Mouse (Mus musculus) small intestine, adult 2 months (tissue): ENCODE results near the gene Cisd1. TPM values are rescaled to one million over a fixed set of nuclear protein-coding genes. Genes with fewer than 3 reads are reported as not detected.

Experiments
- H3K27ac ChIP-seq: fragments of 200-500 bp; 2 replicates; pipeline ENCODE4 v1.5.1; 2012; ENCODE audit warnings: low read depth, low read length, control low read depth, inconsistent platforms; ENCODE audit not compliant: insufficient read depth
- H3K27me3 ChIP-seq: fragments of 200-500 bp; 2 replicates; pipeline ENCODE4 v1.6.1; 2012; ENCODE audit warnings: mild to moderate bottlenecking, moderate library complexity, low read length, inconsistent platforms; ENCODE audit not compliant: control insufficient read depth, insufficient read depth
- H3K36me3 ChIP-seq: fragments of 200-500 bp; 2 replicates; pipeline ENCODE4 v1.6.1; 2012; ENCODE audit warnings: mild to moderate bottlenecking, low read length, control low read depth, inconsistent platforms; ENCODE audit not compliant: control insufficient read depth, insufficient read depth
- H3K4me1 ChIP-seq: fragments of 200-500 bp; 2 replicates; pipeline ENCODE4 v1.6.1; 2012; ENCODE audit warnings: low read length, inconsistent platforms, mixed read lengths; ENCODE audit not compliant: control insufficient read depth, insufficient read depth, insufficient read length
- H3K4me3 ChIP-seq: fragments of 200-500 bp; 2 replicates; pipeline ENCODE4 v1.5.1; 2012; ENCODE audit warnings: low read depth, mild to moderate bottlenecking, control low read depth, inconsistent platforms, low read length, moderate library complexity
- CTCF ChIP-seq: fragments of 200-500 bp; IDR thresholded peaks from 2 replicates; pipeline ENCODE4 v1.5.1; 2012; ENCODE audit warnings: low read depth, mild to moderate bottlenecking, control low read depth, inconsistent platforms, low read length, moderate library complexity, mixed read lengths; ENCODE audit not compliant: insufficient replicate concordance, insufficient read length; ENCODE audit errors: extremely low read depth
- POLR2A ChIP-seq: fragments of 200-500 bp; IDR thresholded peaks from 2 replicates; pipeline ENCODE4 v1.6.1; 2012; ENCODE audit warnings: low read depth, mild to moderate bottlenecking, control low read depth, inconsistent platforms, low read length, moderate library complexity
- WGBS: fragments of 180-500 bp; shearing (Covaris S2); methylation state at CpG from one replicate; pipeline ENCODE4 v1.1.7; 2018; 5-methylcytosine and 5-hydroxymethylcytosine counted together
- polyA plus RNA-seq: library from polyadenylated mRNA; depleted of rRNA; stranded (reverse); fragments of >200 nt; gene quantifications from 2 replicates; pipeline ENCODE4 v1.2.3, GENCODE M21; 2012

The Cisd1 gene
- polyA plus RNA-seq, 1 experiment = 75.8 TPM

- Histone ChIP-seq H3K27ac (no peak overlapping the region), H3K36me3 (no peaks in the 10 kb centered on the region), H3K4me1 (no peaks in the 10 kb centered on the region), H3K4me3 (no peak overlapping the region), H3K27me3 (no peaks in the 10 kb centered on the region)
- 44% methylated on average over 3 of the region's 3 CpGs for WGBS
- TF ChIP-seq POLR2A = no peak
- no peak for TF ChIP-seq CTCF
Measured at GRCm38 (mm10) chr10:71314596-71314995, 30.2 kb downstream of the Cisd1 start.

GRCm38 (mm10) chr10:71310288-71310687 lies 34.5 kb downstream of the Cisd1 start:
- no peak overlapping the region for H3K4me3 ChIP-seq
- no peak overlapping the region for H3K27ac ChIP-seq
- no peak for TF ChIP-seq POLR2A
- TF ChIP-seq CTCF = no peak
- 53% methylated on average over 3 of the region's 3 CpGs for WGBS
- no peaks in the 10 kb centered on the region for H3K36me3 ChIP-seq
- H3K27me3 ChIP-seq = no peaks in the 10 kb centered on the region
- no peaks in the 10 kb centered on the region for H3K4me1 ChIP-seq

GRCm38 (mm10) chr10:71308199-71308598 lies 36.6 kb downstream of the Cisd1 start:
- no peak for TF ChIP-seq POLR2A
- no peak for TF ChIP-seq CTCF
- H3K27ac ChIP-seq = no peak overlapping the region
- no peaks in the 10 kb centered on the region for H3K27me3 ChIP-seq
- no peaks in the 10 kb centered on the region for H3K36me3 ChIP-seq
- H3K4me3 ChIP-seq = no peak overlapping the region
- H3K4me1 ChIP-seq = no peaks in the 10 kb centered on the region
- WGBS = 82% methylated on average over 5 of the region's 5 CpGs

- 62% methylated on average over 6 of the region's 6 CpGs for WGBS
- H3K4me1 ChIP-seq = no peaks in the 10 kb centered on the region
- H3K27ac ChIP-seq = no peak overlapping the region
- no peaks in the 10 kb centered on the region for H3K36me3 ChIP-seq
- TF ChIP-seq POLR2A (no peak), CTCF (no peak)
- H3K4me3 ChIP-seq = no peak overlapping the region
- H3K27me3 ChIP-seq = no peaks in the 10 kb centered on the region
Measured at GRCm38 (mm10) chr10:71306759-71307158, 38.0 kb downstream of the Cisd1 start.

- TF ChIP-seq POLR2A (no peak), CTCF (peak; percentile 53; the same call in 1 of the 2 replicates)
- no peaks in the 10 kb centered on the region for H3K4me1 ChIP-seq
- H3K36me3 ChIP-seq = no peaks in the 10 kb centered on the region
- WGBS = 16% methylated on average over 6 of the region's 6 CpGs
- H3K4me3 ChIP-seq = no peak overlapping the region; the same call in 1 of the 2 replicates
- no peaks in the 10 kb centered on the region for H3K27me3 ChIP-seq
- H3K27ac ChIP-seq = no peak overlapping the region
Measured at GRCm38 (mm10) chr10:71306190-71306589, 38.6 kb downstream of the Cisd1 start.

GRCm38 (mm10) chr10:71302490-71302889 lies 42.3 kb downstream of the Cisd1 start:
- no peaks in the 10 kb centered on the region for H3K36me3 ChIP-seq
- H3K27ac ChIP-seq = no peak overlapping the region
- 21% methylated on average over 5 of the region's 5 CpGs for WGBS
- no peak overlapping the region for H3K4me3 ChIP-seq
- H3K27me3 ChIP-seq = peaks cover 5% of the 10 kb centered on the region
- no peaks in the 10 kb centered on the region for H3K4me1 ChIP-seq
- TF ChIP-seq CTCF (no peak), POLR2A (no peak)

- Histone ChIP-seq H3K36me3 (no peaks in the 10 kb centered on the region), H3K4me1 (no peaks in the 10 kb centered on the region), H3K4me3 (no peak overlapping the region), H3K27me3 (peaks cover 5% of the 10 kb centered on the region), H3K27ac (no peak overlapping the region)
- TF ChIP-seq CTCF (no peak), POLR2A (no peak)
- 69% methylated on average over 16 of the region's 16 CpGs for WGBS
Measured at GRCm38 (mm10) chr10:71300161-71300560, 44.6 kb downstream of the Cisd1 start.
